Mouse (Mus musculus) lung, postnatal 4 days (tissue): Measurements from ENCODE around the gene Aanat.

Source experiments
- DNase-seq, 2 experiments: peaks; one replicate each; pipeline ENCODE4 v3.0.0; 2021

The Aanat gene

GRCm38 (mm10) chr11:116611883-116612282 lies 25.7 kb downstream of the Aanat start:
- peak in 1 of 2 experiments; percentile 18 for DNase-seq

DNA sequence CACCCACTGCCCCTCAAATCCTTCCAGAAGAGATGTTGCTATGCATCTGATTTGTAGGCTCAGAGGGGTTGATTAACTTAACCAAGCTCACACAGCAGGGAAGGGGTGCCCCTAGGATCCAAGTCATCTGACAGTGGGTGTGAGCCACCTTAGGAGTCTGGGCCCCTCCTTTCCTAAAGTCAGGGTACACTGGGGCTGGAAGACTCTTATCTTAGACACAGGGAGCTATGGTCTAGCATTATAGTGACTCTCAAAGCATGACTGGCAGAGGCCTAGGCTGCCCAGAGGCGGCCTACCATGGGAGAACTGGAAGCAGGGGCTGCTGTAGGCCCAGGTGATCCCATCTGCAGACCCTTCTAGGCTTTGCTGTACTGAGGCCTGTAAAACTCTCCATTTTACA lies 26.3 kb downstream of the Aanat start:
- no peak for DNase-seq

- DNase-seq = no peak
These were observed 27.0 kb downstream of the Aanat start for GRCm38 (mm10) chr11:116613234-116613633.

GRCm38 (mm10) chr11:116615735-116616437 lies 29.7 kb downstream of the Aanat start:
- DNase-seq = peak; percentile 81 to 89

GRCm38 (mm10) chr11:116616438-116617118 lies 30.3 kb downstream of the Aanat start:
- peak; percentile 40 to 55 for DNase-seq

DNA sequence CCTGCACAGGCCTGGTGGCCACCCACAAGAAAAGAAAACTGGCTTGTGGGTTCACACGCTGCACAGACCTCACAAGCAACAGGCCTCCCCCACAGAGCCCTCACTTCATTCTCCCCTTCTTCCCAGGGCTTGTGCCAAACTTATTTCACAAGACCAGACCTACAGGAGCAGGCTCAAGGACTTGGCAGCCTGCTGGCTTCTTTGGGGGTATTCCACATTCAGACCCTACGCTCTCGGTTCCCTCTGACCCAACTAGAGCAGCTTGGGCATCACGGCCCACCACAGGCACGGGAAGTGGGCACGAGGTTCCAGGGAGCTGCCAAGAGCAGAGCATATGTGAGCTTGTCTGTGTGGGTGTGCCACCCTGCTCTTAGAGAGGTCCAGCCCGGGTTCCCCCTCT lies 31.4 kb downstream of the Aanat start:
- peak; percentile 65 to 74 for DNase-seq

GRCm38 (mm10) chr11:116618666-116619065 lies 32.4 kb downstream of the Aanat start:
- DNase-seq = peak in 1 of 2 experiments; percentile 23

DNA sequence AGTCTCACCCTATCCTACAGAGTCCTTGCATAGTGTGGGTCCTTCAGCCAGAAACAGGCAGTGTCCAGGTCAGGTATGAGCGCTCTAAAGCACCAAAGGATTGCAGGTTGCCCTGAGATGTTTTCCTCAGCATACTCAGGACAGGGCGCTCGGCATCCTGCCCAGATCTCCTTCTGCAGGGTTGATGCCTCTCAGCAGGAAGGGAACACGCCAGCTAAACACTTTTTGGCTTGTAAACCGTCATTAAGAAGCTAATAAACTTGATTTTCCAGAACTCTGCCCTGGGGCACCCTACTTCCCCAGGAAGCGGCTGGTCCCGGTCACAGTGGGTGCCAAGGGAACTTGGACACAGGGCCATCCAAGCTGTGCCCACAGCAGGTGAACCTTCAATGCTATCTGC lies 32.9 kb downstream of the Aanat start:
- DNase-seq = peak; percentile 69 to 87

GRCm38 (mm10) chr11:116619561-116619960 lies 33.3 kb downstream of the Aanat start:
- no peak for DNase-seq

- peak; percentile 63 to 81 for DNase-seq
These were observed 33.8 kb downstream of the Aanat start for GRCm38 (mm10) chr11:116620073-116620472.

GRCm38 (mm10) chr11:116620559-116621253 lies 34.5 kb downstream of the Aanat start:
- DNase-seq = no peak

DNA sequence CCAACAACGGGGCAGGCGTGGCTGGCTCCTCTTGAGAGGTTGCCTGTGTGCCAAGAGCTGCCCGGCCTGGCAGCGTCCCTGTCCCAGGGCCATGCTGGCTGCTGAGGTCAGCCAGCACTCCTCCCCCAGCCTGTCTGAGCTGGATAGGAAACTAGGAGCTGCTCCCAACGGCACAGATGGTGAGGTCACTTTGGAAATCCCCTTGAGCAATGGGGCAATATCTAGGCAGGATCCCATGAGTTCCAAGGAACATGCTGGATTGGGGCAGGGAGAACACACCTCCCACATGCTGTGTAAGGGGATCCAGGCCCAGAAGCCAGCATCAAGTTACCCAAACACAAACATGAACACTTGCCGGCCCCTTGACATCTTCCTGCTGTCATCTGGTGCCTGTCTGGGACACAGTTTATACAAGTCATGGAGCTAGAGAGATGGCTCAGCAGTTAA lies 35.0 kb downstream of the Aanat start:
- DNase-seq = peak; percentile 89 to 96

DNA sequence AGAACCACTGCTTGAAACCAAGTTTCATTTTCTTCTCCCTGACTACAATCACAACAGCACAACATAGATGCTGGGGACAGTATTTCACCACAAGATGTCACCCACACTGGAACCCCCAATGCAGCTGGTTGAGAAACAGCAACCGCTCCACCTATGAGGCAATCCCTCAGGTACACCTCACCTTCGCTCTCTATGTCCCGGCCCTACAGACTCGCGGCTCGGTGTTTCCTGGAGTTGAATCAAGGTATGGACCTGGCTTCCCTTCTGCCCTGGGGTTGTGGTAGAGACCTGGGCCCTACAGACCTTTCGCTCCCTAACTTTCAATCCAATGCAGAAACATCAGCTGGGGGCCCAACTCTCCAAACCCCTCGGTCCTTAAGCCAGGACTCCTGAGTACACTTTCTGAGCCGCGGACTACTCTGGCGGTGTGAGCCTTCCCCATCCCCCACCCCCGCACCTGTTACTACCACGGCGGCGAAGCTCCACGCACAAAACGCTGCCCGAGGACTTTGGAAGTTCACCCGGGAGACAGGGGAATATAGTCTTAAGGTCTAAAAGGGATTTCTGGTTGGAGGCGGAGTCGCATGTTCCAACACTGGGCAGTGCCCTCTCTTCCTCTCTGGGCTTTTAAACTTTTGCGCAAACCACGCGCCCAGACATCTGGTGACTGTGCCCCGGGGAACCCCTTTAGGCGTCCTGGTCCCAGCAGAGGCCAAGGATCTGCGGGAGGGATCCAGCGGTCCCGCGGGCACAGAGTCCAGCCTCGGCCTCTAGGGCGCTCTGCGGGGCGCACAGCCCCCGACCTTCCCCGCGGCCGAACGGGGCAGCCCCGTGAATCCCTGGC lies 37.3 kb downstream of the Aanat start:
- DNase-seq = peak in 1 of 2 experiments; percentile 32

- DNase-seq = peak; percentile 91 to 92
These were observed 38.0 kb downstream of the Aanat start for GRCm38 (mm10) chr11:116624131-116624832.

DNA sequence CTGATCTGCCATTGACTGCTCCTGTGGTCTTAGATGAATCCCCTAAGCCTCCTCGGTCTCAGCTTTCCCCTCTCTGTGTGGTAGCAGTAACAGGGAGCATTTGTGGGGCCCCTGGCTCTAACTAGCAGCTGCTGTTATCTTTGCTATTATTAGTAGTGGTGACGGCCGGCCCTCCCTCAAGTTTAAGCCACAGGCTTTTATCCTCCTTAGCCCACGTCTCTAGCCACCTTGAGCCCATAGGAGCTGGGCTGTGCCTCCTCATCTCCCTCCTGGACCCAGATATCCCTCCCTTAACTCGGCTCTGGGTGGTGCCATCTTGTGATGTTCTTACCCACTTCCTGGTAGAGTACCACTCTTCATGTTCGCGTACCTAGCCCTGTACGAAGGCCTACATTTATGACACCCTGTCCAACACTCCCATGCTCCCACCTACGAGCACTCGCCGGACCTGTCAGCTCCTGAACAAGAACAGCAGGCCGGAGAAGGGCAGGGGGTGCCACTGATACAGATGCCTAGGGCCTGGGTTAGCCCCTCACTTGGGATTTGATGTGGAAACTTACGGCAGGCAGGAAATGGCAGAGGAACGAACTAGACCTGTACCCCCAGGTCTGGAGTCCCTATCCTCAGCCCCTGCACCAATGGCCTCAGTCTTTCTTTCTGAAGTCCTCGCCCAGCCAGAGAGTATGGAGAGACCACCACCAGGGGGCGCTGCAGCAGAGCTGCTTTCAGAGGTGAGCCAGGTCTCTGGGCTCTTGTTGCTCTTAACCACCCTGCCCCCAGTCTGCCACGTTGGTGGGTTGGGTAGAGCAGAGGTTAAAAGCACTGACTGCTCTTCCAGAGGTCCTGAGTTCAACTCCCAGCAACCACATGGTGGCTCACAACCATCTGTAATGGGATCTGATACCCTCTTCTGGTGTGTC lies 39.1 kb downstream of the Aanat start:
- peak; percentile 59 to 70 for DNase-seq

GRCm38 (mm10) chr11:116626299-116627071 lies 40.3 kb downstream of the Aanat start, which contains the start of gene Rhbdf2:
Gene Rhbdf2, minus strand, starts transcription at chr11:116627019.
- DNase-seq = peak in 1 of 2 experiments; percentile 19

- peak; percentile 33 to 63 for DNase-seq
These were observed 41.1 kb downstream of the Aanat start for GRCm38 (mm10) chr11:116627072-116628020.

DNA sequence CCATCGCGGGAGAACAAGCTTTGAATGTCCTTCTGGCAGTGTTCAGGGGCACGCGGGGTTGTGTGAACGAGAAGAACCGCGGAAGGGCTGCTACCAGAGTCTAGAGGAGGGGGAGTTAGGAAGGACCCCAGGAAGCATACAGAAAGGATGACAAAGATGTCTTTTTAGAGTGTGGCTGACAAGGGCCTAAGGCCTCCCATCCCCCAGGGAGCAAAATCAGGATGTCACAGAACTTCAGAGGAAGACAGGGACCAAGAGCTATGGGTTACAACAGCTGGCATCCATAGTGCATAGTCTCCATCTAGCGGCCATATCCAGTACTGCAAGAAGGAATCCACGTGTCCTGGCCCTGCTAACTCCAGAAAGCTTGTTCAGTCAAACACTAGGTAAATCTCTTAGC lies 42.5 kb downstream of the Aanat start:
- DNase-seq = peak; percentile 73 to 93

DNA sequence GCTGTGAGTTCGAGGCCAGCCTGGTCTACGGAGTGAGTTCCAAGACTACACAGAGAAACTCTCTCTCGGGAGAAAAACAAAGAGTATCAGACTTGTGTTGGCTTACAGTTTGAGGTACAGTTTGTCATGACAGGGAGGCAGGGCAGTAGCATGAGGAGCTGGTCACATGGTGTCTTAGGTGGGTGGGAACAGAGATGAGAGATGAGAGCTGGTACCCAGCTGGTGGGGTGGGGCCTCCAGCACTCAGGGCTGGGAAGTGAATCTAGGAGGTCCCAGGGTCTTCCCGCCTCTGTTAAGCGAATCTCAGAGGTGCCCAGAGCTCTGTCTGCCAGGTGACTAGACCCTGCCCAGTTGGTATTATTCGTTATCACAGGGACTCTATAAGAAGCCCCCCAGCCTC lies 43.2 kb downstream of the Aanat start:
- DNase-seq = no peak
